Mouse (Mus musculus): Measurements from ENCODE around the gene Cxcl16. TPM values are rescaled to one million over a fixed set of nuclear protein-coding genes. Genes with fewer than 3 reads are reported as not detected.
A peak's percentile ranks its signal among the peaks of the same experiment; 100 is the strongest.

Cxcl16 gene
- polyA plus RNA-seq (2012; rRNA removed) = 99.3 and 103 TPM in 2 replicates

- no peaks in the 10 kb centered on the region for H3K27me3 ChIP-seq (replicated peaks; ENCODE audit: control insufficient read depth, insufficient read depth, low read length)
- H3K4me3 ChIP-seq (ENCODE audit: insufficient read depth, low read depth, low read length) = peak within 1 kb of the TSS; percentile 61
- peak; percentile 75 for DNase-seq
- no peaks in the 10 kb centered on the region; the same call in 1 of the 2 replicates for H3K36me3 ChIP-seq (ENCODE audit: control insufficient read depth, insufficient read depth, low read length)
- TF ChIP-seq CTCF (conservative IDR thresholded peaks at IDR 0.05; ENCODE audit: insufficient read depth, insufficient read length, low read depth, low read length) (no peak), POLR2A (IDR thresholded peaks at IDR 0.05; ENCODE audit: low read depth, low read length) (no peak)
- WGBS = 6% methylated on average over 30 of the region's 30 CpGs
- peak within 1 kb of the TSS; percentile 59 for H3K27ac ChIP-seq (ENCODE audit: insufficient read depth, low read depth, low read length)
- peaks cover 3% of the 10 kb centered on the region; the same call in 1 of the 2 replicates for H3K4me1 ChIP-seq (ENCODE audit: control insufficient read depth, insufficient read depth, low read length)
These were observed at the start of gene Cxcl16 for GRCm38 (mm10) chr11:70459601-70460101. TSS of gene Cxcl16 (minus strand) at chr11:70459984.

DNA sequence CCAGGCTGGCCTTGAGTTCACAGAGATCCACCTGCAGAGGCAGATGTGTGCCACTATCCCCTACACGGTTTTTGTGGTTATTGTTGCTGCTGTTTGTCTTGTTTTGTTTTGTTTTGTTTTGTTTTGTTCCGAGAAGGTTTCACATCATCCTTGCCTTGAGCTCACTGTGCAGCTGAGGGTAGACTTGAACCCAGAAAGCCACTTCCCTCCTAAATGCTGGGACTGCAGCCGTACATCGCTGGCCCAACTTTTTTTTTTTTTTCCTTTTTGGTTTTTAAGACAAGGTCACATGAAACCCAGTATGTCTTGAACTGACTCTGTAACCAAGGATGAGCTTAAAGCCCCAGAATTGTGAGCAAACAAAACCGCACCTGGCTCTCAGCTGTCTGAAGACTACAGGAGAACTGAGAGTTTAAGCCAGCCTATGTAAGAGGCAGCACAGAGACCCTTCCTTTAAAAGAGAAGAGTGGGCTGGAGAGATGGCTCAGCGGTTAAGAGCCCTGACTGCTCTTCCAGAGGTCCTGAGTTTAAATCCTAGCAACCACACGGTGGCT, 47.3 kb upstream of the Cxcl16 start:
- Histone ChIP-seq H3K4me3 (ENCODE audit: insufficient read depth, low read depth, low read length) (no peak overlapping the region), H3K36me3 (ENCODE audit: control insufficient read depth, insufficient read depth, low read length) (no peaks in the 10 kb centered on the region), H3K27me3 (replicated peaks; ENCODE audit: control insufficient read depth, insufficient read depth, low read length) (no peaks in the 10 kb centered on the region), H3K4me1 (ENCODE audit: control insufficient read depth, insufficient read depth, low read length) (no peaks in the 10 kb centered on the region), H3K27ac (ENCODE audit: insufficient read depth, low read depth, low read length) (no peak overlapping the region)
- no peak for DNase-seq
- WGBS = 77% methylated on average over 7 of the region's 7 CpGs
- TF ChIP-seq CTCF (conservative IDR thresholded peaks at IDR 0.05; ENCODE audit: insufficient read depth, insufficient read length, low read depth, low read length) (no peak), POLR2A (IDR thresholded peaks at IDR 0.05; ENCODE audit: low read depth, low read length) (no peak)

- H3K27ac ChIP-seq (ENCODE audit: insufficient read depth, low read depth, low read length) = no peak overlapping the region
- no peak overlapping the region for H3K4me3 ChIP-seq (ENCODE audit: insufficient read depth, low read depth, low read length)
- TF ChIP-seq CTCF (conservative IDR thresholded peaks at IDR 0.05; ENCODE audit: insufficient read depth, insufficient read length, low read depth, low read length) = peak; percentile 87
- TF ChIP-seq POLR2A (IDR thresholded peaks at IDR 0.05; ENCODE audit: low read depth, low read length) = no peak
- H3K4me1 ChIP-seq (ENCODE audit: control insufficient read depth, insufficient read depth, low read length) = no peaks in the 10 kb centered on the region
- H3K36me3 ChIP-seq (ENCODE audit: control insufficient read depth, insufficient read depth, low read length) = no peaks in the 10 kb centered on the region
- no peaks in the 10 kb centered on the region for H3K27me3 ChIP-seq (replicated peaks; ENCODE audit: control insufficient read depth, insufficient read depth, low read length)
- DNase-seq = peak; percentile 84
- WGBS = 16% methylated on average over 4 of the region's 4 CpGs
These were observed 46.6 kb upstream of the Cxcl16 start for GRCm38 (mm10) chr11:70506385-70506784.

DNA sequence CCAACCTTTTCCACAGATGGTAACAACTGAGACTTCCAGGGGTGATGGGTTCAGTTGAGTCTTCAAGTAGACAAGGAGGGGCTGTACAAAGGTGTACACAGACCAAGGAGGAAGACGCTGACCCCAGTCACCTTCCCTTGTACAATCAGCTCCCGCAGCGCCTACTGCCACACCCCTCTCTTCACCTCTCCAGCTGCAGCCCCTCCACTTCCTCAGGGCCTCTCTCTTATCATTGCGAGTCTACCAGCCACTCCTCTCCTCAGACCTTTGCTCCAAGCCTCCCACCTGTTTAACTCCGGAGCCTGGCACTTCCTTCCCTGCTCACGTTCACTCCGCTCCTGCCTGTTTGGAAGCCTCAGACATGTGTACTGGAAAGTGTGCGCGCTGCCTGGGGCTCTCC, 45.2 kb upstream of the Cxcl16 start, which contains the start of gene Tm4sf5:
Gene Tm4sf5 (plus strand): TSS at position 275 of the 400 bp plus-strand sequence.
- Histone ChIP-seq H3K27ac (ENCODE audit: insufficient read depth, low read depth, low read length) (no peak within 1 kb of the TSS), H3K4me1 (ENCODE audit: control insufficient read depth, insufficient read depth, low read length) (no peaks in the 10 kb centered on the region; the same call in 1 of the 2 replicates), H3K36me3 (ENCODE audit: control insufficient read depth, insufficient read depth, low read length) (no peaks in the 10 kb centered on the region), H3K27me3 (replicated peaks; ENCODE audit: control insufficient read depth, insufficient read depth, low read length) (no peaks in the 10 kb centered on the region), H3K4me3 (ENCODE audit: insufficient read depth, low read depth, low read length) (no peak within 1 kb of the TSS)
- WGBS = 75% methylated on average over 9 of the region's 9 CpGs
- TF ChIP-seq CTCF (conservative IDR thresholded peaks at IDR 0.05; ENCODE audit: insufficient read depth, insufficient read length, low read depth, low read length) (no peak), POLR2A (IDR thresholded peaks at IDR 0.05; ENCODE audit: low read depth, low read length) (no peak)
- no peak for DNase-seq

- H3K36me3 ChIP-seq (ENCODE audit: control insufficient read depth, insufficient read depth, low read length) = no peaks in the 10 kb centered on the region
- no peaks in the 10 kb centered on the region; the same call in 1 of the 2 replicates for H3K4me1 ChIP-seq (ENCODE audit: control insufficient read depth, insufficient read depth, low read length)
- DNase-seq = no peak
- 81% methylated on average over 3 of the region's 3 CpGs for WGBS
- H3K27me3 ChIP-seq (replicated peaks; ENCODE audit: control insufficient read depth, insufficient read depth, low read length) = no peaks in the 10 kb centered on the region
- no peak overlapping the region for H3K27ac ChIP-seq (ENCODE audit: insufficient read depth, low read depth, low read length)
- TF ChIP-seq POLR2A (IDR thresholded peaks at IDR 0.05; ENCODE audit: low read depth, low read length) (no peak), CTCF (conservative IDR thresholded peaks at IDR 0.05; ENCODE audit: insufficient read depth, insufficient read length, low read depth, low read length) (no peak)
- H3K4me3 ChIP-seq (ENCODE audit: insufficient read depth, low read depth, low read length) = no peak overlapping the region
These were observed 42.2 kb upstream of the Cxcl16 start for GRCm38 (mm10) chr11:70502018-70502417.

GRCm38 (mm10) chr11:70500476-70500812, 40.7 kb upstream of the Cxcl16 start:
- Histone ChIP-seq H3K27ac (ENCODE audit: insufficient read depth, low read depth, low read length) (no peak overlapping the region), H3K27me3 (replicated peaks; ENCODE audit: control insufficient read depth, insufficient read depth, low read length) (no peaks in the 10 kb centered on the region), H3K36me3 (ENCODE audit: control insufficient read depth, insufficient read depth, low read length) (no peaks in the 10 kb centered on the region), H3K4me1 (ENCODE audit: control insufficient read depth, insufficient read depth, low read length) (no peaks in the 10 kb centered on the region; the same call in 1 of the 2 replicates), H3K4me3 (ENCODE audit: insufficient read depth, low read depth, low read length) (no peak overlapping the region)
- DNase-seq = no peak
- 63% methylated on average over 1 of the region's 1 CpGs for WGBS
- TF ChIP-seq CTCF (conservative IDR thresholded peaks at IDR 0.05; ENCODE audit: insufficient read depth, insufficient read length, low read depth, low read length) = no peak
- no peak for TF ChIP-seq POLR2A (IDR thresholded peaks at IDR 0.05; ENCODE audit: low read depth, low read length)

DNA sequence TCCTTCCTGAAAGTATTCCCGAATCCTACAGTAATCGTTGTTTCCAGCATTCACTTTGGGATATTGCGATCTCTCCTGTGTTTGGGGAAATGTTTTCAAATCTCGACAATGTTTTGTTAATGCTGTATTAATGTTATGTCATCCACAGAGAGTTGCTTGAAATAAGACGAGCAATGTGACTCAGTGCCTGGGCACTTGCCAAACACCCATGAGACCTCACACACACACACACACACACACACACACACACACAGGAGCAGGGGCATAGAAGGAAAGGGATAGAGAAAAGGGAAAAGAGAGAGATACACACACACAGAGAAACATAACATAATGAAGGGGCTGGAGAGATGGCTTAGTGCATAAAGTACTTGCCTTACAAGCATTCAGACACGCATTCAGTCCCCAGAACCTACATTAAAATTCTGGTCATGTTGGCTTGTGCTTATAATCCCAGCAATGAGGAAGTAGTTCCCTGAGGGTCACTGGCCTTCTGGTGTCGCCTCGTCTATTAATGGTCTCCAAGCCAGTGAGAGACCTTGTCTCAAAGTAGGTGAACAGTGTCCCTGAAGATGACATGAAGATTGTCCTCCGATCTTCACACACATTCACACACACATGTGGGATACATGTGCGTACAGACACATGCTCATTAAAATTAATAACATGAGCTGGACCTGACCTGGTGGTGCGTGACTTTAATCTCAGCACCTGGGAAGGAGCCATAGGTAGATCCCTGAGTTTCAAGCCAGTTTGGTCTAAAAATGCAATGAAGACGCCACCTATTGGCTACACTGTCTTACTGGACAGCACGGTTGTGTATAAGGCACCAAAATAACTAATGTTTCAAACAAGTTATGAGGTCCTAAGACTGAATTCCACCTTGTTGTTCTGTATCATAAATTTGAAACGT, 40.0 kb upstream of the Cxcl16 start:
- TF ChIP-seq POLR2A (IDR thresholded peaks at IDR 0.05; ENCODE audit: low read depth, low read length) (no peak), CTCF (conservative IDR thresholded peaks at IDR 0.05; ENCODE audit: insufficient read depth, insufficient read length, low read depth, low read length) (peak; percentile 30)
- no peaks in the 10 kb centered on the region; the same call in 1 of the 2 replicates for H3K4me1 ChIP-seq (ENCODE audit: control insufficient read depth, insufficient read depth, low read length)
- no peaks in the 10 kb centered on the region for H3K36me3 ChIP-seq (ENCODE audit: control insufficient read depth, insufficient read depth, low read length)
- no peak overlapping the region for H3K4me3 ChIP-seq (ENCODE audit: insufficient read depth, low read depth, low read length)
- WGBS = 46% methylated on average over 14 of the region's 14 CpGs
- no peaks in the 10 kb centered on the region for H3K27me3 ChIP-seq (replicated peaks; ENCODE audit: control insufficient read depth, insufficient read depth, low read length)
- peak overlapping the region; percentile 50 for H3K27ac ChIP-seq (ENCODE audit: insufficient read depth, low read depth, low read length)
- DNase-seq = peak; percentile 69
